Mouse (Mus musculus) CH12.LX (cell line): ENCODE data around the gene Ubl3. TPM values are rescaled to one million over a fixed set of nuclear protein-coding genes. Genes with fewer than 3 reads are reported as not detected.
A peak's percentile ranks its signal among the peaks of the same experiment; 100 is the strongest.

ENCODE experiments used
- DNase-seq: peaks from one replicate; pipeline ENCODE4 v3.0.0-alpha.2; 2013; ENCODE audit errors: extremely low read depth
- H3K27ac ChIP-seq: 2 replicates; pipeline ENCODE4 v1.5.1; 2012; ENCODE audit warnings: low read depth, mild to moderate bottlenecking, control low read depth, moderate library complexity; ENCODE audit not compliant: insufficient read depth
- H3K27me3 ChIP-seq: replicated peaks from 2 replicates; pipeline ENCODE3; 2012; ENCODE audit warnings: inconsistent platforms
- H3K36me3 ChIP-seq, 2 experiments: replicated peaks in 1 of 2; 2 replicates each; pipeline versions ENCODE3 to v1.6.1; 2012; ENCODE audit warnings: inconsistent platforms in 1 of 2, low read length in 1 of 2, mild to moderate bottlenecking in 1 of 2, mixed read lengths in 1 of 2, moderate library complexity in 1 of 2; ENCODE audit not compliant: control insufficient read depth in 1 of 2, insufficient read depth in 1 of 2
- H3K4me1 ChIP-seq, 2 experiments: 2 replicates each; pipeline ENCODE4 v1.6.1; 2012; ENCODE audit warnings: inconsistent platforms in 1 of 2, moderate library complexity in 1 of 2; ENCODE audit not compliant: insufficient read depth in 2 of 2, control insufficient read depth in 1 of 2
- H3K4me2 ChIP-seq: 2 replicates; pipeline ENCODE4 v1.6.1; 2012; ENCODE audit warnings: low read depth, mild to moderate bottlenecking, control low read depth; ENCODE audit not compliant: poor library complexity, insufficient read depth, severe bottlenecking
- H3K4me3 ChIP-seq, 3 experiments: fragments of 150-350 bp in 1 of 3; sonication (generic) in 1 of 3; replicated peaks in 1 of 3; 2 replicates each; pipeline versions ENCODE3 to v1.5.1; 2011 to 2012; ENCODE audit warnings: low read depth in 2 of 3, low read length in 2 of 3, mild to moderate bottlenecking in 2 of 3, moderate library complexity in 2 of 3, control low read depth in 1 of 3, improper control_type of control experiment in 1 of 3, inconsistent platforms in 1 of 3, mixed read lengths in 1 of 3; ENCODE audit not compliant: poor library complexity in 1 of 3
- H3K79me2 ChIP-seq: replicated peaks from 2 replicates; pipeline ENCODE4 v1.6.1; 2012; ENCODE audit warnings: mild to moderate bottlenecking, moderate library complexity; ENCODE audit not compliant: control insufficient read depth, poor library complexity, insufficient read depth, severe bottlenecking; ENCODE audit errors: extremely low read depth
- H3K9ac ChIP-seq: 2 replicates; pipeline ENCODE4 v1.6.1; 2012; ENCODE audit warnings: low read depth, mild to moderate bottlenecking, control low read depth, moderate library complexity; ENCODE audit not compliant: insufficient read depth
- H3K9me3 ChIP-seq: replicated peaks from 2 replicates; pipeline ENCODE3; 2012; ENCODE audit warnings: low read length, inconsistent platforms, mixed read lengths
- BHLHE40 ChIP-seq: IDR thresholded peaks from 2 replicates; pipeline ENCODE4 v1.6.1; 2011; ENCODE audit warnings: mild to moderate bottlenecking, low read depth, low read length, improper control_type of control experiment
- CHD1 ChIP-seq: IDR thresholded peaks from 2 replicates; pipeline ENCODE4 v1.6.1; 2012; ENCODE audit warnings: low read depth, low read length, improper control_type of control experiment, inconsistent platforms
- CHD2 ChIP-seq: IDR thresholded peaks from 2 replicates; pipeline ENCODE4 v1.6.1; 2011; ENCODE audit warnings: low read length, improper control_type of control experiment
- CTCF ChIP-seq, 2 experiments: IDR thresholded peaks in 1 of 2; conservative IDR thresholded peaks in 1 of 2; 2 replicates each; pipeline ENCODE4 v1.5.1; 2011 to 2012; ENCODE audit warnings: low read depth in 2 of 2, low read length in 2 of 2, improper control_type of control experiment in 1 of 2, inconsistent platforms in 1 of 2, mild to moderate bottlenecking in 1 of 2, moderate library complexity in 1 of 2
- ELF1 ChIP-seq: IDR thresholded peaks from 2 replicates; pipeline ENCODE4 v1.6.1; 2014; ENCODE audit warnings: low read depth, mild to moderate bottlenecking, inconsistent platforms, low read length, improper control_type of control experiment
- ETS1 ChIP-seq: conservative IDR thresholded peaks from 2 replicates; pipeline ENCODE4 v1.6.1; 2012; ENCODE audit warnings: low read depth, mild to moderate bottlenecking, inconsistent platforms, low read length, improper control_type of control experiment, moderate library complexity
- GABPA ChIP-seq: IDR thresholded peaks from 2 replicates; pipeline ENCODE4 v1.6.1; 2012; ENCODE audit warnings: low read depth, low read length, improper control_type of control experiment, inconsistent platforms; ENCODE audit not compliant: insufficient replicate concordance
- IRF4 ChIP-seq: IDR thresholded peaks from 2 replicates; pipeline ENCODE4 v1.6.1; 2014; ENCODE audit warnings: low read depth, mild to moderate bottlenecking, inconsistent platforms, low read length, improper control_type of control experiment
- JUN ChIP-seq: IDR thresholded peaks from 2 replicates; pipeline ENCODE4 v1.6.1; 2011; ENCODE audit warnings: low read depth, mild to moderate bottlenecking, low read length, improper control_type of control experiment, moderate library complexity; ENCODE audit not compliant: insufficient read depth
- KAT2A ChIP-seq: IDR thresholded peaks from 2 replicates; pipeline ENCODE4 v1.6.1; 2012; ENCODE audit warnings: low read length, improper control_type of control experiment, inconsistent platforms; ENCODE audit not compliant: insufficient replicate concordance
- MAZ ChIP-seq: IDR thresholded peaks from 2 replicates; pipeline ENCODE4 v1.6.1; 2012; ENCODE audit warnings: low read depth, mild to moderate bottlenecking, inconsistent platforms, low read length, improper control_type of control experiment, moderate library complexity
- NELFE ChIP-seq: IDR thresholded peaks from 2 replicates; pipeline ENCODE4 v1.6.1; 2011; ENCODE audit warnings: low read depth, low read length, improper control_type of control experiment
- NRF1 ChIP-seq: IDR thresholded peaks from 2 replicates; pipeline ENCODE4 v1.6.1; 2014; ENCODE audit warnings: low read depth, mild to moderate bottlenecking, inconsistent platforms, low read length, improper control_type of control experiment, moderate library complexity
- POLR2A ChIP-seq: IDR thresholded peaks from 2 replicates; pipeline ENCODE4 v1.6.1; 2011; ENCODE audit warnings: low read depth, mild to moderate bottlenecking, improper control_type of control experiment, low read length
- POLR2AphosphoS2 ChIP-seq: IDR thresholded peaks from 2 replicates; pipeline ENCODE4 v1.6.1; 2011; ENCODE audit warnings: low read depth, low read length, improper control_type of control experiment
- RAD21 ChIP-seq: IDR thresholded peaks from 2 replicates; pipeline ENCODE4 v1.6.1; 2011; ENCODE audit warnings: low read depth, mild to moderate bottlenecking, low read length, improper control_type of control experiment, moderate library complexity
- SMC3 ChIP-seq: IDR thresholded peaks from 2 replicates; pipeline ENCODE4 v1.6.1; 2011; ENCODE audit warnings: low read depth, low read length, improper control_type of control experiment
- TBP ChIP-seq: conservative IDR thresholded peaks from 2 replicates; pipeline ENCODE4 v1.6.1; 2011; ENCODE audit warnings: low read depth, low read length, improper control_type of control experiment
- TCF12 ChIP-seq: IDR thresholded peaks from 2 replicates; pipeline ENCODE4 v1.6.1; 2014; ENCODE audit warnings: low read depth, mild to moderate bottlenecking, inconsistent platforms, low read length, improper control_type of control experiment
- UBTF ChIP-seq: IDR thresholded peaks from 2 replicates; pipeline ENCODE4 v1.6.1; 2012; ENCODE audit warnings: low read depth, mild to moderate bottlenecking, inconsistent platforms, low read length, improper control_type of control experiment, moderate library complexity
- USF1 ChIP-seq: IDR thresholded peaks from 2 replicates; pipeline ENCODE4 v1.6.1; 2014; ENCODE audit warnings: low read depth, mild to moderate bottlenecking, inconsistent platforms, low read length, improper control_type of control experiment
- ZC3H11A ChIP-seq: IDR thresholded peaks from 2 replicates; pipeline ENCODE4 v1.6.1; 2012; ENCODE audit warnings: low read depth, mild to moderate bottlenecking, inconsistent platforms, low read length, improper control_type of control experiment
- ZKSCAN1 ChIP-seq: IDR thresholded peaks from 2 replicates; pipeline ENCODE4 v1.6.1; 2012; ENCODE audit warnings: low read depth, inconsistent platforms, low read length, improper control_type of control experiment, borderline replicate concordance
- ZMIZ1 ChIP-seq: IDR thresholded peaks from 2 replicates; pipeline ENCODE4 v1.6.1; 2012; ENCODE audit warnings: low read depth, mild to moderate bottlenecking, inconsistent platforms, low read length, improper control_type of control experiment
- dilution Hi-C: fragments of 300-500 bp; cut with MboI; formaldehyde crosslinking; loops from 2 replicates; pipeline ENCODE4 v1.14.3; 2020; ENCODE audit warnings: low sequenced_read_pairs; ENCODE audit not compliant: extremely low pct_unique_long_range_greater_than_20kb, extremely low pct_ligation_motif_present
- in situ Hi-C: fragments of 300-500 bp; cut with MboI; formaldehyde crosslinking; loops from 3 replicates; pipeline ENCODE4 v1.14.3; 2019; ENCODE audit warnings: low sequenced_read_pairs, low pct_ligation_motif_present, low pct_unique_long_range_greater_than_20kb, mixed read lengths
- polyA plus RNA-seq: library from polyadenylated mRNA; unstranded; fragments of >175 nt; gene quantifications from 2 replicates; pipeline ENCODE4 v1.2.1, GENCODE M21; 2012; ENCODE audit warnings: low read depth; ENCODE audit not compliant: insufficient read length
- total RNA-seq, 2 experiments: library from RNA; depleted of rRNA; stranded (reverse); fragments of 300-350 nt in 1 of 2; fragments of >200 nt in 1 of 2; gene quantifications; 2 replicates each; pipeline ENCODE4 v1.2.3; 2012 to 2014

The Ubl3 gene
- total and polyA plus RNA-seq, 3 experiments: 46.9 to 83.3 (median 81.8) TPM

DNA sequence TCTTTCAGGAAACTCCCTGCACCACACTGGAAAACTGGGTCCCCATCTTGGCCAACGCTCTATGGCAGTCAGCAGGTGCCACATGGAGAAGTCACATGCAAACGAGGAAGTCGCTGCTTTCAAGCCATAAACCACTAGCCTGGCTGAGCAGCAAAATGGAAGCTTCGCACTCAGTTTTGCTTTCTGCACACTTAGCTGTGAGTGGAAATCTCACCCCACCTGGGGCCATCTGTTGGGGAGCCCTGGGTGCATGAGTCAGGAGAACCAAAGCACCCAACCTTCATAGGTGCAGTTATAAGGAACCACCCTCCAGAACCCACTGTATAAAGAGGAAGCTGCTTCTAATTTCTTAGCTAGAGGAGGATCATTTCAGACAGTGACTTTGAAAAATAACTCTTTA is 59.6 kb downstream of the Ubl3 start:
- dilution Hi-C loops: no loop called here
- TF ChIP-seq ELF1 (no peak), BHLHE40 (peak; percentile 37)
- Histone ChIP-seq H3K27ac (no peak overlapping the region), H3K27me3 (no peaks in the 10 kb centered on the region), H3K4me2 (no peak overlapping the region), H3K36me3 (no peaks in the 10 kb centered on the region), H3K9ac (no peak overlapping the region), H3K9me3 (peaks cover 5% of the 10 kb centered on the region), H3K4me1 (peaks cover 0 to 15% of the 10 kb centered on the region in 2 experiments; a peak in 2 of 4 replicates), H3K4me3 (no peak overlapping the region), H3K79me2 (no peaks in the 10 kb centered on the region)
- in situ Hi-C loops: no loop called here
- DNase-seq: peak; percentile 12

GRCm38 (mm10) chr5:148490391-148490790 is 62.2 kb downstream of the Ubl3 start:
- no peaks in the 10 kb centered on the region for H3K36me3 ChIP-seq
- DNase-seq: no peak
- dilution Hi-C loops (no loop called here), in situ Hi-C loops (no loop called here)
- H3K4me3 ChIP-seq: no peak overlapping the region
- H3K79me2 ChIP-seq: no peaks in the 10 kb centered on the region
- TF ChIP-seq BHLHE40 (no peak), ELF1 (no peak), RAD21 (no peak), JUN (no peak), UBTF (no peak), CHD1 (no peak), CHD2 (no peak), IRF4 (no peak), POLR2A (no peak), TBP (no peak), GABPA (no peak)
- H3K27ac ChIP-seq: no peak overlapping the region
- H3K4me2 ChIP-seq: no peak overlapping the region
- H3K9me3 ChIP-seq: no peaks in the 10 kb centered on the region
- peaks cover 0 to 13% of the 10 kb centered on the region in 2 experiments; a peak in 2 of 4 replicates for H3K4me1 ChIP-seq
- H3K27me3 ChIP-seq: no peaks in the 10 kb centered on the region
- H3K9ac ChIP-seq: no peak overlapping the region

- Histone ChIP-seq H3K4me2 (no peak overlapping the region), H3K79me2 (no peaks in the 10 kb centered on the region), H3K9me3 (no peaks in the 10 kb centered on the region), H3K36me3 (no peaks in the 10 kb centered on the region), H3K27me3 (no peaks in the 10 kb centered on the region), H3K27ac (no peak overlapping the region), H3K4me1 (peaks cover 0 to 9% of the 10 kb centered on the region in 2 experiments; a peak in 2 of 4 replicates), H3K4me3 (no peak overlapping the region), H3K9ac (no peak overlapping the region)
- dilution Hi-C loops (no loop called here), in situ Hi-C loops (no loop called here)
- no peak for DNase-seq
- TF ChIP-seq KAT2A (no peak), ETS1 (no peak), ZKSCAN1 (no peak), NELFE (no peak), TBP (no peak), CTCF (conservative IDR thresholded peaks at IDR 0.05 in 1 of 2, IDR thresholded peaks at IDR 0.05 in 1 of 2; ENCODE audit: low read depth in 2 of 2, low read length in 2 of 2) (no peak), TCF12 (no peak), SMC3 (no peak), GABPA (no peak), ZC3H11A (no peak), USF1 (no peak), NRF1 (no peak), ZMIZ1 (no peak), MAZ (no peak), POLR2AphosphoS2 (no peak), ELF1 (no peak), CHD1 (no peak), JUN (no peak)
These were observed 62.8 kb downstream of the Ubl3 start for GRCm38 (mm10) chr5:148489724-148490193.
